Mouse (Mus musculus): Measurements from ENCODE around the gene Polr3a.

Polr3a gene

GRCm38 (mm10) chr14:24486773-24487227 is at the start of gene Polr3a, which contains the start of gene Rps24:
Polr3a (minus strand) TSS chr14:24487058.
Rps24 (plus strand) TSS chr14:24487125.
- DNase-seq, result peak; percentile 93

- DNase-seq, result peak; percentile 38 to 54
Measured at GRCm38 (mm10) chr14:24534865-24535545, 48.1 kb upstream of the Polr3a start.

- no peak for DNase-seq
Measured at GRCm38 (mm10) chr14:24530228-24530627, 43.4 kb upstream of the Polr3a start.

GRCm38 (mm10) chr14:24526440-24526839 is 39.6 kb upstream of the Polr3a start:
- DNase-seq, result no peak

GRCm38 (mm10) chr14:24525677-24526415 is 39.0 kb upstream of the Polr3a start:
- DNase-seq, result no peak

GRCm38 (mm10) chr14:24525137-24525536 is 38.3 kb upstream of the Polr3a start:
- DNase-seq, result no peak

- no peak for DNase-seq
Measured at GRCm38 (mm10) chr14:24521597-24521996, 34.7 kb upstream of the Polr3a start.

GRCm38 (mm10) chr14:24512527-24513161 is 25.8 kb upstream of the Polr3a start:
- no peak for DNase-seq

- DNase-seq, result no peak
Measured at GRCm38 (mm10) chr14:24510679-24511078, 23.8 kb upstream of the Polr3a start.

GRCm38 (mm10) chr14:24510218-24510617 is 23.4 kb upstream of the Polr3a start:
- peak in 1 of 2 experiments; percentile 33 for DNase-seq

GRCm38 (mm10) chr14:24509557-24509956 is 22.7 kb upstream of the Polr3a start:
- DNase-seq, result no peak

- peak in 1 of 2 experiments; percentile 25 for DNase-seq
Measured at GRCm38 (mm10) chr14:24508070-24508773, 21.4 kb upstream of the Polr3a start.

GRCm38 (mm10) chr14:24507452-24508069 is 20.7 kb upstream of the Polr3a start:
- no peak for DNase-seq

GRCm38 (mm10) chr14:24501256-24501655 is 14.4 kb upstream of the Polr3a start:
- DNase-seq, result peak; percentile 42 to 53

GRCm38 (mm10) chr14:24500845-24501186 is 14.0 kb upstream of the Polr3a start:
- DNase-seq, result no peak

- DNase-seq, result peak; percentile 95 to 97
Measured at GRCm38 (mm10) chr14:24500091-24500844, 13.4 kb upstream of the Polr3a start.

- DNase-seq, result no peak
Measured at GRCm38 (mm10) chr14:24499478-24499877, 12.6 kb upstream of the Polr3a start.

- peak in 1 of 2 experiments; percentile 31 for DNase-seq
Measured at GRCm38 (mm10) chr14:24498561-24499255, 11.8 kb upstream of the Polr3a start.

GRCm38 (mm10) chr14:24497443-24497842 is 10.6 kb upstream of the Polr3a start:
- DNase-seq, result no peak

- DNase-seq, result no peak
Measured at GRCm38 (mm10) chr14:24496507-24496906, 9.6 kb upstream of the Polr3a start.

- no peak for DNase-seq
Measured at GRCm38 (mm10) chr14:24493256-24493655, 6.4 kb upstream of the Polr3a start.

All from cerebellum, postnatal 14 days (tissue).